Mouse (Mus musculus) embryonic facial prominence, embryonic 10.5 days (tissue): ENCODE results near the gene Nek7. TPM values are rescaled to one million over a fixed set of nuclear protein-coding genes. Genes with fewer than 3 reads are reported as not detected.
A peak's percentile ranks its signal among the peaks of the same experiment; 100 is the strongest.

ENCODE experiments used
- DNase-seq: peaks from one replicate; pipeline ENCODE4 v3.0.0-alpha.2; 2017; ENCODE audit warnings: low spot score
- H3K27ac ChIP-seq: fragments of 300-500 bp; sonication (generic); replicated peaks from 2 replicates; pipeline ENCODE4 v1.5.1; 2016; ENCODE audit warnings: mild to moderate bottlenecking
- H3K27me3 ChIP-seq: fragments of 300-500 bp; sonication (generic); replicated peaks from 2 replicates; pipeline ENCODE4 v1.6.1; 2016; ENCODE audit warnings: low read depth, mild to moderate bottlenecking; ENCODE audit not compliant: poor library complexity, severe bottlenecking
- H3K36me3 ChIP-seq: fragments of 300-500 bp; sonication (generic); replicated peaks from 2 replicates; pipeline ENCODE4 v1.6.1; 2016; ENCODE audit warnings: mild to moderate bottlenecking, moderate library complexity
- H3K4me1 ChIP-seq: fragments of 300-500 bp; sonication (generic); 2 replicates; pipeline ENCODE4 v1.6.1; 2016
- H3K4me3 ChIP-seq: fragments of 300-500 bp; sonication (generic); 2 replicates; pipeline ENCODE4 v1.5.1; 2016; ENCODE audit warnings: mild to moderate bottlenecking, moderate library complexity
- H3K9me3 ChIP-seq: fragments of 300-500 bp; sonication (generic); 2 replicates; pipeline ENCODE4 v1.6.1; 2016; ENCODE audit warnings: mild to moderate bottlenecking
- WGBS: fragments of 180-500 bp; shearing (Covaris S2); methylation state at CpG from one replicate; pipeline ENCODE4 v1.1.7; 2016; 5-methylcytosine and 5-hydroxymethylcytosine counted together
- polyA plus RNA-seq: library from polyadenylated mRNA; unstranded; fragments of >200 nt; fragmentation: Nextera tagmentation; extraction: Ambion mirVana; gene quantifications from 2 replicates; pipeline ENCODE4 v1.2.1, GENCODE M21; 2016

The Nek7 gene
- polyA plus RNA-seq, 1 experiment from 2014 or later, result 23.1 TPM

- H3K9me3 ChIP-seq, result no peaks in the 10 kb centered on the region
- no peak overlapping the region for H3K27ac ChIP-seq
- no peaks in the 10 kb centered on the region for H3K27me3 ChIP-seq
- H3K4me3 ChIP-seq, result no peak overlapping the region
- WGBS, result 93% methylated on average over 7 of the region's 7 CpGs
- H3K4me1 ChIP-seq, result no peaks in the 10 kb centered on the region
- no peak for DNase-seq
- H3K36me3 ChIP-seq, result no peaks in the 10 kb centered on the region
These were observed 40.7 kb downstream of the Nek7 start for GRCm38 (mm10) chr1:138579207-138579606.

GRCm38 (mm10) chr1:138576803-138577202 lies 43.1 kb downstream of the Nek7 start:
- Histone ChIP-seq H3K27me3 (no peaks in the 10 kb centered on the region), H3K27ac (no peak overlapping the region), H3K9me3 (no peaks in the 10 kb centered on the region), H3K4me1 (peaks cover 4% of the 10 kb centered on the region), H3K4me3 (no peak overlapping the region), H3K36me3 (no peaks in the 10 kb centered on the region)
- DNase-seq, result peak; percentile 20
- WGBS, result 72% methylated on average over 7 of the region's 7 CpGs

GRCm38 (mm10) chr1:138576066-138576697 lies 43.8 kb downstream of the Nek7 start:
- DNase-seq, result no peak
- 94% methylated on average over 8 of the region's 8 CpGs for WGBS
- H3K9me3 ChIP-seq, result no peaks in the 10 kb centered on the region
- H3K4me3 ChIP-seq, result no peak overlapping the region
- H3K27me3 ChIP-seq, result no peaks in the 10 kb centered on the region
- peaks cover 9% of the 10 kb centered on the region for H3K4me1 ChIP-seq
- H3K27ac ChIP-seq, result no peak overlapping the region
- no peaks in the 10 kb centered on the region for H3K36me3 ChIP-seq

DNA sequence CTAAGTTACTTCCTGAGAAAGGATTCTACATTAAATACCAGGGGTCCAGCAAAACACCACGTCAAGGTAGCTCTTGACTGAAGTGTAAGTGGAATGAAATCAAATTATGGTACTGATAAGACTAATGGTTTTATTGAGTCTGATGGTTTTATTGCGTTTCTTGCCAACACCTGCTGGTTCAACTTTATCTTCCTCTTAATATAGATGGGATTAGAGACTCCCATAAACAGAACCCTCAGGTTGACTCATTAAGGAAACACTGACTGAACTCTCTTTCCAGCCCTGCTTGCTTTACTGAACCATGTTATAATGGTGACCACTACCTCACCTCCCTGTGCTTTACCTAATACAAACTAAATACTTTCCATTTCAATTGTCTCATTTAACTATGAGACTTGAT lies 44.3 kb downstream of the Nek7 start:
- Histone ChIP-seq H3K9me3 (no peaks in the 10 kb centered on the region), H3K4me3 (no peak overlapping the region), H3K27ac (no peak overlapping the region), H3K4me1 (peaks cover 13% of the 10 kb centered on the region), H3K27me3 (no peaks in the 10 kb centered on the region), H3K36me3 (no peaks in the 10 kb centered on the region)
- WGBS, result 84% methylated on average over 2 of the region's 2 CpGs
- DNase-seq, result no peak

GRCm38 (mm10) chr1:138571565-138572361 lies 48.2 kb downstream of the Nek7 start:
- Histone ChIP-seq H3K27me3 (no peaks in the 10 kb centered on the region), H3K27ac (peak overlapping the region; percentile 55; the same call in 1 of the 2 replicates), H3K36me3 (no peaks in the 10 kb centered on the region), H3K4me1 (peaks cover 16% of the 10 kb centered on the region), H3K9me3 (no peaks in the 10 kb centered on the region), H3K4me3 (peak overlapping the region; percentile 14; the same call in 1 of the 2 replicates)
- DNase-seq, result peak; percentile 29
- WGBS, result 34% methylated on average over 22 of the region's 22 CpGs

- WGBS, result 84% methylated on average over 2 of the region's 2 CpGs
- H3K27me3 ChIP-seq, result no peaks in the 10 kb centered on the region
- no peaks in the 10 kb centered on the region for H3K9me3 ChIP-seq
- no peak overlapping the region for H3K27ac ChIP-seq
- DNase-seq, result no peak
- no peaks in the 10 kb centered on the region for H3K36me3 ChIP-seq
- peaks cover 16% of the 10 kb centered on the region for H3K4me1 ChIP-seq
- H3K4me3 ChIP-seq, result no peak overlapping the region
These were observed 48.9 kb downstream of the Nek7 start for GRCm38 (mm10) chr1:138571038-138571441.

GRCm38 (mm10) chr1:138568434-138569232 lies 51.3 kb downstream of the Nek7 start:
- Histone ChIP-seq H3K27me3 (no peaks in the 10 kb centered on the region), H3K9me3 (no peaks in the 10 kb centered on the region), H3K27ac (no peak overlapping the region), H3K36me3 (no peaks in the 10 kb centered on the region), H3K4me3 (no peak overlapping the region), H3K4me1 (peaks cover 16% of the 10 kb centered on the region)
- no peak for DNase-seq
- WGBS, result 89% methylated on average over 6 of the region's 6 CpGs

DNA sequence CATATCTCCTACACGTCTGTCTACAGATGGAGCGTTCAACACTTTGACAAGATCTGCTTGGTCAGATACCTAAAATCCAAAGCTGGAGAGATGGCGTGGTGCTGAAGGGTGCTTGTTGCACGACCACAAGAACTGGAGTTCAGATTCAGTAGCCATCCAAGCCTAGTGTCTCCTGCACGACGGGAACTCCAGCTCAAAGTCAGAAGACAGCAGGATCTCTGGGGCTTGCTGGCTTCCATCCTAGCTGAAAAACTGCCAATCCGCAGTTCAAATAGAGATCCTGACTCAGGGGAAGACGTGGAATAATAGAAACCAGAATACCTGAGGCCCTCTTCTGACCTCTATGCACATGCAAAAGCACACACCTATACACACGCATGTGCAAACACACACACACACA lies 52.0 kb downstream of the Nek7 start:
- H3K4me1 ChIP-seq, result peaks cover 16% of the 10 kb centered on the region
- no peaks in the 10 kb centered on the region for H3K27me3 ChIP-seq
- H3K9me3 ChIP-seq, result no peaks in the 10 kb centered on the region
- no peaks in the 10 kb centered on the region for H3K36me3 ChIP-seq
- no peak overlapping the region for H3K27ac ChIP-seq
- WGBS, result 90% methylated on average over 9 of the region's 9 CpGs
- H3K4me3 ChIP-seq, result no peak overlapping the region
- no peak for DNase-seq

- 91% methylated on average over 6 of the region's 6 CpGs for WGBS
- Histone ChIP-seq H3K4me3 (no peak overlapping the region), H3K27ac (no peak overlapping the region), H3K36me3 (no peaks in the 10 kb centered on the region), H3K4me1 (peaks cover under 1% of the 10 kb centered on the region; the same call in 1 of the 2 replicates), H3K27me3 (no peaks in the 10 kb centered on the region), H3K9me3 (no peaks in the 10 kb centered on the region)
- DNase-seq, result no peak
These were observed 55.3 kb downstream of the Nek7 start for GRCm38 (mm10) chr1:138564677-138565076.

GRCm38 (mm10) chr1:138560733-138561132 lies 59.2 kb downstream of the Nek7 start:
- no peaks in the 10 kb centered on the region for H3K36me3 ChIP-seq
- no peak overlapping the region for H3K27ac ChIP-seq
- H3K9me3 ChIP-seq, result no peaks in the 10 kb centered on the region
- H3K4me1 ChIP-seq, result peaks cover 5% of the 10 kb centered on the region; the same call in 1 of the 2 replicates
- no peak overlapping the region for H3K4me3 ChIP-seq
- WGBS, result 95% methylated on average over 12 of the region's 12 CpGs
- H3K27me3 ChIP-seq, result no peaks in the 10 kb centered on the region
- DNase-seq, result no peak

DNA sequence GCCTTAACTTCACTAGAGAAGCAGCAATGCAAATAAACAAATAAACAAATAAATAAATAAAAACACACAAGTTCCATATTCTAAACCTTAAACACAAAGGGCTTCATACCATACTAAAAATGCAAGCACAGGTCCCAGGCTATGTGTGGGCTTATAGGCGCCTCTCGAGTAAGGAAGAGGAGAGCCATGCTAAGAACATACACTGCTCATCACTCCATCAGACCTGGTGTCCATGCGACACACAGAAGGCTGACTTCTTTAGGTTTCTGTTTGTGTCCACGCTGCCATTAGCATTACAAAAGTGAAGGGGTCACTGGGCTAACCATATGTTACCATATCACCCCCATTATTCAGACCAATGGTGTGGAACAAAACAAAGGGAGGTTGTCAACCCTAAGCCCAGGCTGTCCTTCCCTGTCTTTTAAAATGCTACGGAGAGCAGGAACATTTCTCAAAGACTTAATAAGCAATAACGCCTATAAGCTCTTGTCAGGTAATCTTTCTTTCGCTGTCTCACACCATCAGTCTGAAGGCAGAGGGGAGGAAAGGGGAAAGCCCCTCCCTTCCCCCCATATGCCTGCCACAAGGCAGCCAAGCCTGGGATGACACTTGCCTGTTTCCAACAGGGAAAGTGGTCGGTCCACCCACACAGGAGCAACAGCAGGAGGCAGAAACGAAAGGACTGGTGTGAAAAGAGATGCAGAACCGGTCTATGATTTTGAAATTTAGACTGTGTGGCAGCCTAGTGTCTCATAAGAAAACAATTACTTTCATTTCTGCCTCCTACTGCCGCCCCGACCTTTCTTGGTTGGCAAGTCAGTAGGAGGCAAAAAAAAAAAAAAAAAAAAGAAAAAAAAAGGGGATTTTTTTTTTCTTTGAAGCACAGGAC lies 60.5 kb downstream of the Nek7 start:
- WGBS, result 59% methylated on average over 12 of the region's 12 CpGs
- H3K27me3 ChIP-seq, result no peaks in the 10 kb centered on the region
- no peaks in the 10 kb centered on the region for H3K9me3 ChIP-seq
- no peak for DNase-seq
- no peak overlapping the region for H3K27ac ChIP-seq
- H3K4me3 ChIP-seq, result no peak overlapping the region
- H3K36me3 ChIP-seq, result 0 out of 2 replicates have a peak, but pooled peaks cover under 1% of the 10 kb centered on the region
- peaks cover 5% of the 10 kb centered on the region; the same call in 1 of the 2 replicates for H3K4me1 ChIP-seq

DNA sequence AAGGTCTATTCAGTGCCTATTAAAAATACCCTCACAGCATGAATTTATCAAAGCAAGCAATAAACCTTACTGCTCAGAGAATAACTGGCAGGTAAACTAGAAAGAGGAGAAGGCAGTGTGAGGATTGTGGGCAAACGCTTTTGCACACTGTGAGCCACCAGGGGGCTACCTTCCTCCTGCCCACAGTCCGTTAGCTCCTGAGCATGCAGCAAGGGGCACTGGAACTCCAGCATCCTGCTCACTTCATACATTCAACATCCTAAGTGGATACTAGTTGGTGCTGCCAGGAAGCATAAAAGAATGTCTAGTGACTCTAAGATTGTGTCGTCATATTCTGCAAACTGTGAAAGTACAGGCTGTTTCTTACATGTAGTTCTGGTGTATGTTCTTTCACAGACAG lies 61.6 kb downstream of the Nek7 start:
- no peaks in the 10 kb centered on the region for H3K9me3 ChIP-seq
- H3K27me3 ChIP-seq, result no peaks in the 10 kb centered on the region
- WGBS, result 75% methylated on average over 3 of the region's 3 CpGs
- H3K4me3 ChIP-seq, result no peak overlapping the region
- H3K27ac ChIP-seq, result no peak overlapping the region
- DNase-seq, result no peak
- H3K36me3 ChIP-seq, result 0 out of 2 replicates have a peak, but pooled peaks cover 4% of the 10 kb centered on the region
- peaks cover 5% of the 10 kb centered on the region; the same call in 1 of the 2 replicates for H3K4me1 ChIP-seq
